Mouse (Mus musculus) layer of hippocampus, adult 18-20 months (tissue): ENCODE data around the gene Srsf2. TPM values are rescaled to one million over a fixed set of nuclear protein-coding genes. Genes with fewer than 3 reads are reported as not detected.

Experiments
- DNase-seq, 2 experiments: peaks; one replicate each; pipeline ENCODE4 v3.0.0; 2022; ENCODE audit warnings: low spot score in 2 of 2
- total RNA-seq, 2 experiments: library from RNA; stranded (reverse); gene quantifications; 2 replicates each; pipeline ENCODE4 v1.2.3; 2021

The Srsf2 gene
- total RNA-seq, 2 experiments from 2014 or later, result 166 to 176 TPM

- peak; percentile 80 to 88 for DNase-seq
Measured at GRCm38 (mm10) chr11:116810983-116811901, 41.7 kb downstream of the Srsf2 start.

GRCm38 (mm10) chr11:116810528-116810927, 42.4 kb downstream of the Srsf2 start:
- DNase-seq, result no peak

- no peak for DNase-seq
Measured at GRCm38 (mm10) chr11:116809520-116809919, 43.4 kb downstream of the Srsf2 start.

- no peak for DNase-seq
Measured at GRCm38 (mm10) chr11:116808811-116809395, 44.0 kb downstream of the Srsf2 start.

GRCm38 (mm10) chr11:116807938-116808606, 44.8 kb downstream of the Srsf2 start:
- DNase-seq, result peak; percentile 73 to 93

- DNase-seq, result no peak
Measured at GRCm38 (mm10) chr11:116807526-116807925, 45.4 kb downstream of the Srsf2 start.

GRCm38 (mm10) chr11:116807116-116807515, 45.8 kb downstream of the Srsf2 start:
- no peak for DNase-seq

GRCm38 (mm10) chr11:116806136-116807071, 46.5 kb downstream of the Srsf2 start:
- no peak for DNase-seq

- no peak for DNase-seq
Measured at GRCm38 (mm10) chr11:116802709-116803108, 50.2 kb downstream of the Srsf2 start.

- no peak for DNase-seq
Measured at GRCm38 (mm10) chr11:116801106-116801505, 51.8 kb downstream of the Srsf2 start.

Other genes starting within 250 kb of the Srsf2 start
- 1 to 10 TPM; 1.1 to 1.3 TPM for gene Rhbdf2, start 226.1 kb downstream of the Srsf2 start, total RNA-seq
- gene Prcd, start 199.6 kb downstream of the Srsf2 start, total RNA-seq, result 1 to 10 TPM; 5.6 to 5.8 TPM
- gene Cygb, start 198.8 kb downstream of the Srsf2 start, total RNA-seq, result 10 to 100 TPM; 71.3 to 80.7 TPM
- gene St6galnac1, start 77.6 kb downstream of the Srsf2 start, total RNA-seq, result not detected
- 10 to 100 TPM; 21.1 to 21.5 TPM for gene Mxra7, start 25.0 kb downstream of the Srsf2 start, total RNA-seq
- gene Mettl23, start 9.8 kb downstream of the Srsf2 start, total RNA-seq, result 10 to 100 TPM; 25.7 to 27.4 TPM
- gene Jmjd6, start 9.6 kb downstream of the Srsf2 start, total RNA-seq, result 10 to 100 TPM; 38.3 to 39.9 TPM
- 10 to 100 TPM; 36.3 to 39.1 TPM for gene Mfsd11, start 654 bp downstream of the Srsf2 start, total RNA-seq
- 10 to 100 TPM; 41.1 to 47.8 TPM for gene Mgat5b, start 65.8 kb upstream of the Srsf2 start, total RNA-seq